Mouse (Mus musculus): ENCODE data around the gene A3galt2. TPM values are rescaled to one million over a fixed set of nuclear protein-coding genes. Genes with fewer than 3 reads are reported as not detected.
A peak's percentile ranks its signal among the peaks of the same experiment; 100 is the strongest.

A3galt2 gene
- total RNA-seq, 1 experiment from 2014 or later: 0.27 TPM

DNA sequence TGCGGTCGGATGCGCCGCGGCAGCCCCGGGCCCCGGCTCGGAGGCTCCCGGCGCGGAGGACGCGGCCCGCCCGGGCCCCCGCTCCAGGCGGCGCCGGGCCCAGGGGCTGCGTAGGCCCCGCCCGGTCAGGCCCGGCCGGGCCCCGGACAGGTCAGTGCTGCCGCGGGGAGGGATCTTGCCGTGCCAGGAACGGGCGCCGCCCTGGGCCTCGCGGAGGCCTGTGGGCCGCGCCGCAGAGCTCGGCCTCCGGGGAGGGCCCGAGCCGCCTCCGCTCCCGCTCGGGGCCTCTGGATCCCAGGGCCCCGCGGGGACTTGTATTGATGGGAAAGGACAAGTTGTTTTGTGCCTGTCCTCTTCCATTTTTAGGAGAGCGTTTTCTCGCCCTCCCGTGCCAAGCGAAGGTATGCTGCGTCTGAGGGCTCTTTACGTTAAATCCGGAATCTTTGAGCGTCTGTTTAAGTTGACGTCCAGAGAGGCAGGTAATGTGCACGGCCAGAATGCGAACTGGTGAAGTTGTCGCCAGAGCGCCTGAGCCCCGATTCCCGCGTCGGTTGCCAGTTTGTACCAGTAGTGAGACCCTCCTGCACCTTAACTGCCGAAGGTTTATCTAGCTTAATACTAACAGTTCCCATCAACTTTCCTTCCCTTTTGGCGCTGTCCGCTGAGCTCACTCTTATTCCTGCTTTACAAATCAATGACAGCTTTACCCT lies 27.3 kb upstream of the A3galt2 start:
- peak; percentile 75 for DNase-seq

- DNase-seq: no peak
Measured at GRCm38 (mm10) chr4:128728431-128728851, 26.7 kb upstream of the A3galt2 start.

GRCm38 (mm10) chr4:128729033-128729708 lies 26.0 kb upstream of the A3galt2 start:
- DNase-seq: no peak

- DNase-seq: no peak
Measured at GRCm38 (mm10) chr4:128729709-128730037, 25.5 kb upstream of the A3galt2 start.

- no peak for DNase-seq
Measured at GRCm38 (mm10) chr4:128730271-128730670, 24.9 kb upstream of the A3galt2 start.

GRCm38 (mm10) chr4:128732794-128733193 lies 22.4 kb upstream of the A3galt2 start:
- no peak for DNase-seq

- DNase-seq: peak; percentile 41
Measured at GRCm38 (mm10) chr4:128733496-128733895, 21.7 kb upstream of the A3galt2 start.

GRCm38 (mm10) chr4:128734217-128734616 lies 20.9 kb upstream of the A3galt2 start:
- peak; percentile 56 for DNase-seq

- DNase-seq: no peak
Measured at GRCm38 (mm10) chr4:128734721-128735671, 20.2 kb upstream of the A3galt2 start.

DNA sequence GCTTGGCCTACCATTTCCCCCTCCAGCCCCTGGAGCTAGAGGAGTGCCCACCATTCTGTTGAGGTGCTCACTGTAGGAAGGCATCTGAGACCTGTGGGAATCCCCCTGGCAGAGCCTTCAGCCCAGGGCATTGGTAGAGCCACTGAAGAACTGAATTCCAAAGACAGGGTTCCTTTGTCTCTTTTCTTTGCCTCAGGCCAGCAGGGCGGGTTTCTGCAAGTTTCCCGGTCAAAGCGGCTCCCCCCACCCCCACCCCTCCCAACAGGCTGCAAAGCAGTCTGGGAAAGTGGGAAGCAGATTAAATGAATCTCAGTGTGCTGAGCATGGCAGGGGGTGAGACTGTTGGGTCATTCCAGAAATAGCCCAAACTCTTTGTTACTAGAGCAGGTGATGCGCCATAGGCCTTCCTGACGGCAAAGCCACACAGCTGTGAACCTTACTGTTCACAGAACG lies 18.0 kb upstream of the A3galt2 start:
- no peak for DNase-seq

GRCm38 (mm10) chr4:128737825-128738610 lies 17.1 kb upstream of the A3galt2 start:
- no peak for DNase-seq

- no peak for DNase-seq
Measured at GRCm38 (mm10) chr4:128740878-128741277, 14.3 kb upstream of the A3galt2 start.

DNA sequence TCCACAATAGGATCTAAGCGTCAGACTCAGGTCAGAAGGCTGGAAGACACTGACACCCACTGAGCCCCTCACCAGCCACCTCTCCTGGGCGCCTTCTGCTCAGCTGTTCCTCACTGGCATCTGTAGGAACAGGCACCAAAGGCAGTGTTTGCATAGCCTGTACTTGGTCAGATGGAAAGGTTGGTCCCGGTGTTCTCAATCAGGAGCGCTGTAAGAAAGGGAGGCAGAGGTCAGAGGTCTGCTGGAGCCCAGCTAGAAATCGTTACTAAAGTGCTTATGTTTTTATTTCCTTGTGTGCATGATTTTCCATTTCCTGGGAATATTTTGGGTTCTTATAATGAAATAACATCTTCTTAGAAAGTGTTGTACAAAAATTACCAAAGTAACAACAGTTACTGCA lies 13.3 kb upstream of the A3galt2 start:
- no peak for DNase-seq

DNA sequence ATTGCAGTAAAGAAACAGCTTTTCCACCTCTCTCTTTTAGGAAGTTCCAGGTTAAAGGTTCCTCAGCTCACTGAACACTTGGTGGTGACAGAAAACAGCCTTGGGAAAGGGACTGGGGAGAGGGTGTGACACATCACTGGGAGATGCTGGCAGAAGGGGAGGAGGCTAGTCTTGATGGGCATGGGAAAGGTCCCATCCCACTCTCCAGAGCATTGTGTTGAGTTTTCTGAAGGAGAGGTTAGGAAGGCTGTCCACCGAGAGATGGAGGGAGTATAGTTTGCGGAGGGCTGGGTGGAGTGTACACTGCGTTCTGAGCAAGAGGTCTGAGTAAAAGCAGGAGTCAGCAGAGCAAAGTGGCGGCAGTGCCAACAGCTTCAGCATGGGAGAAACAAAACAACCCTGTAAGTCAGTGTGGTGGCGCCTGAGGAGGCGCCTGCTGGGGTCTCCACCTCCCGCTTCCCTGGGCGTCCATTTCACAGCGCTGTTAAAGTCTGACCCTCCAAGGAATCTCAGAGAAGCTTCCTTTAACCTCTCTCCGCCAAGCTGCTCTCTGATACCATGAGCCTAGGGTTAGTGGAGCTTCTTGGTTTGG lies 12.7 kb upstream of the A3galt2 start:
- no peak for DNase-seq

- no peak for DNase-seq
Measured at GRCm38 (mm10) chr4:128743031-128743626, 12.0 kb upstream of the A3galt2 start.

DNA sequence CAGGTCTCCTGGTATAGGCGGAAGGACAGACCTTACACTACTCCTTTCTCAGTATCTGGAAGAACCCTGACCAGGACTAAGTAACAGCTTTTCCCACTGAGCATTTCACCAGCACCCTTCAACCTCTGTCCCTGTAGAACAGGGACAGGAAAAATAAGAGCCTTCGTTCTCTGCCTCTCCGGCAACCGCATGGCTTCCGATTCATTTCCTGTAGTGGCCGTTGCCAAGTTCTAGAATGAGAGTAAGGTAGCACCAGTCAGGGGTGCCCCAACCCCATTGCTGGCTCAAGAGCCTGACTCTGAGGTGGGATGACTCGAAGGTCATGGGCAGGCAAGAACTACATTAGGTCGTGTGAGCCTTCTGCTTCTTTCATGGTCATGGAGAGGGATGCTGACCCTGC lies 10.0 kb upstream of the A3galt2 start:
- no peak for DNase-seq

GRCm38 (mm10) chr4:128747614-128748270 lies 7.4 kb upstream of the A3galt2 start:
- DNase-seq: peak; percentile 68

- DNase-seq: no peak
Measured at GRCm38 (mm10) chr4:128748309-128748708, 6.9 kb upstream of the A3galt2 start.

GRCm38 (mm10) chr4:128751006-128751405 lies 4.2 kb upstream of the A3galt2 start:
- DNase-seq: no peak

DNA sequence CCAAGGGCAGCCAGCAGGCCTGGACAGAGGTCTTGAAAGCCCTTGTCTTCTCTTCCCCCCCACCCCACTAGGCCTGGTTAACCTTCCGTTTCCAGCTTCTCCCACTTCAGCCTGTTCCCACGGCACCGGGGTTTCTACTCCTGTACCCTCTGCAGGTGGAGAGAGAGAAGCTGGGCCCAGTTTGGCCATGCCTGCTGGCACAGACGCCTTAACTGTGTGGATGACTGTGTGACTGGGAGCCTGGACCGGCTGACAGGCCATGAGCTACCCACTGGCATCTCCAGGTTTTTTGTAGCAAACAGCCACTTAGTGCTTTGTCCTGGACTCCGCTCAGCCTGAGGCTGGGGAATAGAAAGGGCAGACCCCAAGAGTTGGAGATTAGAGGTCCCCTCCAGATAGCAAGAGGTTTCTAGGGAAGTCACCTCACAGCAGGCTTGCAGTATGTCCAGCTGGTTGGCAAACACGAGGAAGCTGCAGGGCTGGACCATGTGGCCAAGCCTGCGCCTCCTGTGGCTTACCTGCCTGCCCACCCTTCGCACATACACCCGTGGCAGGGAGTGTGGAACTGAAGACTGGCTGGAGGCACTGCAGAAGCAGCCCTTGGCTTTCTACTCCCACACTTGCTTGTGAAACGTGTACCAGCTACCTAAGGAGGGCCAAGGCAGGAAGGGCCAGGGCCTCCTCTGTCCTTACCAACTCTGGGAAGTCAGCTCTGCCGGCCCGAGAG lies 3.0 kb upstream of the A3galt2 start:
- no peak for DNase-seq
